ENCODE assay signal across 8 mouse cellular contexts in genomic region chr14:102982627-102983540, GRCm38 (mm10). TPM values are rescaled to one million over a fixed set of nuclear protein-coding genes. Genes with fewer than 3 reads are reported as not detected.
DNase-seq lines count a peak whose midpoint lies in the region; ATAC-seq and TF ChIP-seq lines count a peak whose summit lies in the region.

Kctd12 (minus strand) TSS chr14:102982637.

- H3K27me3 ChIP-seq in hindbrain, embryonic 15.5 days, result 0 out of 2 replicates have a peak, but pooled peaks cover 3% of the 10 kb centered on the region

- 0 out of 2 replicates have a peak, but pooled peaks have one; percentile 34 for TF ChIP-seq POLR2A in cortical plate, adult 2 months (IDR thresholded peaks at IDR 0.05; ENCODE audit: extremely low read depth, insufficient read depth, low read length)

- H3K4me2 ChIP-seq in hindbrain, embryonic 15.5 days, result peak within 1 kb of the TSS; percentile 89

- no peaks in the 10 kb centered on the region for H3K4me1 ChIP-seq in cortical plate, adult 2 months (ENCODE audit: control insufficient read depth, insufficient read depth, low read length)
- H3K4me1 ChIP-seq in hindbrain, embryonic 15.5 days (replicated peaks), result peaks cover 25% of the 10 kb centered on the region

- 2% methylated on average over 52 of the region's 66 CpGs for WGBS in hindbrain, embryonic 15.5 days

- H3K9ac ChIP-seq in hindbrain, embryonic 15.5 days, result peak within 1 kb of the TSS; percentile 78

- H3K4me3 ChIP-seq in cortical plate, adult 2 months (ENCODE audit: insufficient read depth, low read length), result peak within 1 kb of the TSS; percentile 86
- H3K4me3 ChIP-seq in gastrocnemius, adult 2 months, result peak within 1 kb of the TSS; percentile 95
- H3K4me3 ChIP-seq in hindbrain, embryonic 15.5 days, result peak within 1 kb of the TSS; percentile 83

- intact Hi-C loops in gastrocnemius, adult 2 months (cut with DNase I), result loop anchor here (5.0 to 10.0 kb wide), 3 partner anchors 96 to 1038 kb away; no protein-coding TSS in a partner anchor

- H3K27ac ChIP-seq in cortical plate, adult 2 months (ENCODE audit: insufficient read depth, low read length), result peak within 1 kb of the TSS; percentile 99
- peak within 1 kb of the TSS; percentile 93 for H3K27ac ChIP-seq in gastrocnemius, adult 2 months
- peak within 1 kb of the TSS; percentile 83 for H3K27ac ChIP-seq in hindbrain, embryonic 15.5 days (replicated peaks)

- peak; percentile 41 for TF ChIP-seq CTCF in cortical plate, adult 2 months (IDR thresholded peaks at IDR 0.05; ENCODE audit: extremely low read depth, insufficient read depth, low read length)
- peak; percentile 69 for TF ChIP-seq CTCF in gastrocnemius, adult 2 months (IDR thresholded peaks at IDR 0.05)

- ATAC-seq in hindbrain, embryonic 15.5 days (ENCODE audit: low FRiP score, low read depth), result peak; percentile 93

- no peaks in the 10 kb centered on the region for H3K36me3 ChIP-seq in hindbrain, embryonic 15.5 days

- no peaks in the 10 kb centered on the region for H3K9me3 ChIP-seq in hindbrain, embryonic 15.5 days

- DNase-seq in ZHBTc4 (ENCODE audit: low read depth, low spot score), result peak; percentile 94
- peak; percentile 94 for DNase-seq in gastrocnemius, adult 2 months
- DNase-seq in left cerebral cortex, adult 18-20 months (ENCODE audit: low spot score in 2 of 2), result peak; percentile 60 to 76
- peak; percentile 93 for DNase-seq in lung, postnatal 36 days
- peak; percentile 81 for DNase-seq in retina, embryonic 14.5 days (ENCODE audit: low spot score)
- DNase-seq in thymus, postnatal 25 days, result peak; percentile 68

RNA-seq across cellular contexts. Expression of gene Kctd12, which starts in this region (rescaled TPM):
- polyA plus RNA-seq in cortical plate, adult 2 months (2012; rRNA removed), result 20.9 and 22.8 TPM in 2 replicates
- total RNA-seq in gastrocnemius, adult 2 months (2021), result 1 to 10 TPM; 5.2 to 9.7 TPM
- 10.5 and 13.1 TPM in 2 replicates for polyA plus RNA-seq in hindbrain, embryonic 15.5 days (2015; fragmentation: Nextera tagmentation; extraction: Ambion mirVana)
- 10 to 100 TPM; 48.1 to 51.1 TPM for total RNA-seq in left cerebral cortex, adult 18-20 months (2021)

Comparison
In these comparisons a context has a peak if more than half of its experiments do, and no peak if none do; other contexts are left out.
1. Peak in every context shown above with its lines: DNase-seq, ATAC-seq, H3K4me3 ChIP-seq and H3K27ac ChIP-seq.
2. RNA of gene Kctd12 (total RNA-seq): 48.1 to 51.1 TPM in left cerebral cortex, adult 18-20 months; 5.2 to 9.7 TPM in gastrocnemius, adult 2 months; every median in the first group is over 4 times any median in the second.